Mouse (Mus musculus): ENCODE data around the gene Gm49318. TPM values are rescaled to one million over a fixed set of nuclear protein-coding genes. Genes with fewer than 3 reads are reported as not detected.

Gene Gm49318
- polyA plus RNA-seq, 1 experiment from 2014 or later = not detected

- Histone ChIP-seq H3K9ac (no peak overlapping the region), H3K27me3 (no peaks in the 10 kb centered on the region), H3K36me3 (peaks cover 47% of the 10 kb centered on the region), H3K4me3 (no peak overlapping the region), H3K4me1 (peaks cover 11% of the 10 kb centered on the region; the same call in 1 of the 2 replicates), H3K4me2 (replicated peaks) (no peak overlapping the region), H3K9me3 (no peaks in the 10 kb centered on the region), H3K27ac (no peak overlapping the region)
- WGBS = 77% methylated on average over 5 of the region's 5 CpGs
- no peak for ATAC-seq (ENCODE audit: insufficient number of reproducible peaks, insufficient read depth, low FRiP score, low TSS enrichment)
Observed at GRCm38 (mm10) chr9:22067195-22067594, 3.9 kb downstream of the Gm49318 start.

DNA sequence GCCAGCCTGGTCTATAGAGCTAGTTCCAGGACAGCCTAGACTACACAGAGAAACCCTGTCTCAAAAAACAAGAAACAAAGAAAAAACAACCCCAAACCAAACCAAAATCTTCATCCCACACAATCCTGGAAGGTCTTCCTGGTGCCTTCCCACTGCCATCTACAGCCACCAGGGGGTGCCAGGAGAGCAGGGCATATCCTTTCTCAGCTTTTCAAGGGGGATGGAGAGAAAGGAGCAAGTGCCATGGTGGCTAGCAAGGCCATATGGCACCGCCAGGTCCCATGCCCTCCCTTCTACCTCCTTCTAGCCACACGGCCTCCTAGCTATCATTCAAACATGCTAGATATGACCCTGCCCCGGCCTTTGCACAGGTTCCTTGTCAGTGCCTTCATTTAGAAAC lies 4.6 kb downstream of the Gm49318 start:
- Histone ChIP-seq H3K9ac (no peak overlapping the region), H3K4me1 (peaks cover 10% of the 10 kb centered on the region; the same call in 1 of the 2 replicates), H3K9me3 (no peaks in the 10 kb centered on the region), H3K27me3 (no peaks in the 10 kb centered on the region), H3K36me3 (peaks cover 51% of the 10 kb centered on the region), H3K4me3 (no peak overlapping the region), H3K27ac (no peak overlapping the region), H3K4me2 (replicated peaks) (no peak overlapping the region)
- no peak for ATAC-seq (ENCODE audit: insufficient number of reproducible peaks, insufficient read depth, low FRiP score, low TSS enrichment)
- WGBS = 69% methylated on average over 3 of the region's 3 CpGs

- no peak overlapping the region for H3K4me3 ChIP-seq
- no peaks in the 10 kb centered on the region for H3K27me3 ChIP-seq
- WGBS = 96% methylated on average over 11 of the region's 11 CpGs
- H3K9ac ChIP-seq = no peak overlapping the region
- no peak overlapping the region for H3K27ac ChIP-seq
- ATAC-seq (ENCODE audit: insufficient number of reproducible peaks, insufficient read depth, low FRiP score, low TSS enrichment) = no peak
- peaks cover 10% of the 10 kb centered on the region; the same call in 1 of the 2 replicates for H3K4me1 ChIP-seq
- no peak overlapping the region for H3K4me2 ChIP-seq (replicated peaks)
- no peaks in the 10 kb centered on the region for H3K9me3 ChIP-seq
- peaks cover 56% of the 10 kb centered on the region for H3K36me3 ChIP-seq
Observed at GRCm38 (mm10) chr9:22065642-22066041, 5.4 kb downstream of the Gm49318 start.

DNA sequence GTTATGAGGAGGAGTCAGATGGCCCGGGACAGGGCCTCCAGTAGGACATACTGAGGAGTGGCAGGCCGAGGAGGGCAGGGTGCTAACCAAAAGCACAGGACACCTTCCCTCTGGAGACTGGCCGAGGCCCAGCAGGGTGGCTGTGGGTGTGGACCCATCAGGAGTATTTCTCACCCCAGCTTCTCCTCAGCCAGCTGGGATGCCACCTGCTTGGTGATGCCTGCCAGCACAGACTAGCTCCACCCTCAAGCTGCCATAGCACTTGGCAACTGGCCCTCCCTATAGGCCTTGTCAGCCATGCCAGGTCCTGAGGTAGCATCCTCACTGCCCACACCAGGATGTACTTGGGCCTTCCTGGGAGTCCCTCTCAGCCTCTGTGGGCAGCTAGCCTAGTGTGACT lies 6.7 kb downstream of the Gm49318 start:
- Histone ChIP-seq H3K27ac (no peak overlapping the region), H3K36me3 (peaks cover 65% of the 10 kb centered on the region)
- 0 out of 2 replicates have a peak, but pooled peaks have one; percentile 45 for ATAC-seq (ENCODE audit: insufficient number of reproducible peaks, insufficient read depth, low FRiP score, low TSS enrichment)

GRCm38 (mm10) chr9:22061339-22061738 lies 9.7 kb downstream of the Gm49318 start:
- no peak overlapping the region for H3K9ac ChIP-seq
- 74% methylated on average over 2 of the region's 2 CpGs for WGBS
- no peaks in the 10 kb centered on the region for H3K4me1 ChIP-seq
- H3K4me2 ChIP-seq (replicated peaks) = no peak overlapping the region
- H3K9me3 ChIP-seq = no peaks in the 10 kb centered on the region
- no peak overlapping the region for H3K4me3 ChIP-seq
- peaks cover 79% of the 10 kb centered on the region for H3K36me3 ChIP-seq
- H3K27me3 ChIP-seq = peaks cover under 1% of the 10 kb centered on the region; the same call in 1 of the 2 replicates
- no peak for ATAC-seq (ENCODE audit: insufficient number of reproducible peaks, insufficient read depth, low FRiP score, low TSS enrichment)
- H3K27ac ChIP-seq = no peak overlapping the region

More for the DNA sequence above, 6.7 kb downstream of the Gm49318 start:
- Histone ChIP-seq H3K9me3 (no peaks in the 10 kb centered on the region), H3K4me2 (replicated peaks) (no peak overlapping the region), H3K27me3 (no peaks in the 10 kb centered on the region), H3K9ac (no peak overlapping the region), H3K4me1 (no peaks in the 10 kb centered on the region), H3K4me3 (no peak overlapping the region)
- 88% methylated on average over 3 of the region's 3 CpGs for WGBS

- Histone ChIP-seq H3K27ac (no peak overlapping the region), H3K27me3 (peaks cover 27% of the 10 kb centered on the region)
- WGBS = 88% methylated on average over 9 of the region's 9 CpGs
Observed at GRCm38 (mm10) chr9:22058011-22058424, 13.0 kb downstream of the Gm49318 start.

GRCm38 (mm10) chr9:22057031-22057517 lies 14.0 kb downstream of the Gm49318 start:
- no peak overlapping the region for H3K4me3 ChIP-seq
- 93% methylated on average over 9 of the region's 9 CpGs for WGBS
- H3K4me1 ChIP-seq = peaks cover 6% of the 10 kb centered on the region; the same call in 1 of the 2 replicates
- ATAC-seq (ENCODE audit: insufficient number of reproducible peaks, insufficient read depth, low FRiP score, low TSS enrichment) = no peak
- H3K36me3 ChIP-seq = peaks cover 42% of the 10 kb centered on the region
- H3K9ac ChIP-seq = no peak overlapping the region
- H3K27me3 ChIP-seq = peaks cover 36% of the 10 kb centered on the region
- no peaks in the 10 kb centered on the region for H3K9me3 ChIP-seq
- no peak overlapping the region for H3K4me2 ChIP-seq (replicated peaks)
- H3K27ac ChIP-seq = no peak overlapping the region

More at GRCm38 (mm10) chr9:22058011-22058424, 13.0 kb downstream of the Gm49318 start:
- peaks cover 6% of the 10 kb centered on the region; the same call in 1 of the 2 replicates for H3K4me1 ChIP-seq
- no peak overlapping the region for H3K4me2 ChIP-seq (replicated peaks)
- ATAC-seq (ENCODE audit: insufficient number of reproducible peaks, insufficient read depth, low FRiP score, low TSS enrichment) = no peak
- no peaks in the 10 kb centered on the region for H3K9me3 ChIP-seq
- H3K36me3 ChIP-seq = peaks cover 49% of the 10 kb centered on the region
- no peak overlapping the region for H3K4me3 ChIP-seq
- no peak overlapping the region for H3K9ac ChIP-seq

DNA sequence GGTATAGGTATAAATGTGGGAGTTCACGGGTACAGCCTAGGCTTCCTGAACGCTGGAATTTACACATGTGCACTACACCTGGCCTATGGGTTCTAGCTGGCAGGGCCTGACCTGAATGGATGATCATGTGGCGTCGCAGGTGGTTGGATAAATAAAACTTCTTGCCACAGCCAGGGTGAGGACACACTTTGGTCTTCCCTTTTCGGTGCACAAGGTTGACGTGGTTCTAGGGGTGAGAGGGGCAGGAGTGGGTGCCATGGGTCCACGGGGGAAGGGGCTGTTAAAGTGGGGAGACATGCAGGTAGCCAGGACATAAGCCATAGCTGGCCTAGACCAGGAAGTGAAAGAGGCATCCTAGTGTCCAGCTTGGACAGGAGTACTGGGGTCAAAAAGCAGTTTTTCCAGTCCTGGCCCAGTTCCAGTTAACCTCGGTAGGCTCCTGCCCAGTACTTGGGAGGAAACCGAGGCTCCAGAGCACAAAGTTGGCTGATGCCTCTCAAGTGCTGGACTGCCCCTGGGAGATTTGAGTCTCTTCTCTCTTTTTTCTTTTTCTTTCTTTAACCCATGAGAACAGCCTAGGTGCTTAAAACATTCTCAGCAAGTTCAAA lies 14.7 kb downstream of the Gm49318 start:
- Histone ChIP-seq H3K9ac (no peak overlapping the region), H3K36me3 (peaks cover 38% of the 10 kb centered on the region), H3K4me2 (replicated peaks) (no peak overlapping the region), H3K4me3 (no peak overlapping the region), H3K4me1 (peaks cover 12% of the 10 kb centered on the region), H3K27ac (no peak overlapping the region), H3K9me3 (no peaks in the 10 kb centered on the region), H3K27me3 (peaks cover 43% of the 10 kb centered on the region)
- no peak for ATAC-seq (ENCODE audit: insufficient number of reproducible peaks, insufficient read depth, low FRiP score, low TSS enrichment)
- WGBS = 74% methylated on average over 9 of the region's 9 CpGs

- no peaks in the 10 kb centered on the region for H3K9me3 ChIP-seq
- H3K9ac ChIP-seq = no peak overlapping the region
- no peak overlapping the region for H3K4me3 ChIP-seq
- H3K4me1 ChIP-seq = peaks cover 19% of the 10 kb centered on the region
- no peak for ATAC-seq (ENCODE audit: insufficient number of reproducible peaks, insufficient read depth, low FRiP score, low TSS enrichment)
- peaks cover 50% of the 10 kb centered on the region for H3K27me3 ChIP-seq
- peaks cover 32% of the 10 kb centered on the region for H3K36me3 ChIP-seq
- no peak overlapping the region for H3K4me2 ChIP-seq (replicated peaks)
- 38% methylated on average over 29 of the region's 29 CpGs for whole genome bisulfite sequencing
- no peak overlapping the region for H3K27ac ChIP-seq
Observed at GRCm38 (mm10) chr9:22055713-22056112, 15.3 kb downstream of the Gm49318 start.

DNA sequence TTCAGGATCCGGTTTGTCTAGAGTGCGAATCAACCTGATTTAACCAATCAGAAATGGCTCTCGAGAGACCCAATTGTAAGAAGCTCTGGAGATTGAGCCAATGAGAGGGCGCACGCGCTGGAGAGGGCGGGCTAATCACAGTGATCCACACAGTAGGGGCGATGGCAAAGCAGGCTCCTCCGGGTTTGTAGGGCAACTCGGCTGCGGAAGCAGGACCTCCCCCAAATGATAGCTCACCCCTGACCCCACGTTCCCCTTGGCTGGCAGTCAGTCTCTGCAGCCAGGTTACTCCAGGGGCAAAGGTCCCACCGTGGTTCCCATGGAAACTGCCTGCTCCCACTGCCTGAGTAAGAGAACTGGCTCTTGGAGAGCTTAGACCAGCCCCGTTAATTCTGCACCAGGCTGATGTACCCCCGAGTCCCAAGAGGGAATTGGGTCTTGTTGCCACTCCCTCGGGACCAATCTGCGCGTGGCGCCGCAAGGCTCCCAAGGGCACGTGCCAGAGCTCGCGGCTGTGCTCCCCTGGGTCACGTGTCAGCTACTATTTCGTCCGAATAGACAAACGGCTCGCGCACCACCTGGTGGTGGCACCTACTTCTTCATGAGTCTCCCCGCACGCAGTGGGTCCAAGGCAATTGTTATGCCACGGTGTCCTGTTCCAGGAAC lies 16.5 kb downstream of the Gm49318 start:
- Histone ChIP-seq H3K27ac (no peak overlapping the region), H3K4me1 (peaks cover 25% of the 10 kb centered on the region), H3K9me3 (no peaks in the 10 kb centered on the region), H3K9ac (no peak overlapping the region), H3K4me2 (replicated peaks) (peak overlapping the region; percentile 27), H3K36me3 (peaks cover 26% of the 10 kb centered on the region), H3K27me3 (peaks cover 62% of the 10 kb centered on the region), H3K4me3 (no peak overlapping the region)
- 2% methylated on average over 32 of the region's 32 CpGs for WGBS
- ATAC-seq (ENCODE audit: insufficient number of reproducible peaks, insufficient read depth, low FRiP score, low TSS enrichment) = 0 out of 2 replicates have a peak, but pooled peaks have one; percentile 16

- peaks cover 70% of the 10 kb centered on the region for H3K27me3 ChIP-seq
- no peak overlapping the region for H3K27ac ChIP-seq
Observed at GRCm38 (mm10) chr9:22053657-22054056, 17.4 kb downstream of the Gm49318 start.

DNA sequence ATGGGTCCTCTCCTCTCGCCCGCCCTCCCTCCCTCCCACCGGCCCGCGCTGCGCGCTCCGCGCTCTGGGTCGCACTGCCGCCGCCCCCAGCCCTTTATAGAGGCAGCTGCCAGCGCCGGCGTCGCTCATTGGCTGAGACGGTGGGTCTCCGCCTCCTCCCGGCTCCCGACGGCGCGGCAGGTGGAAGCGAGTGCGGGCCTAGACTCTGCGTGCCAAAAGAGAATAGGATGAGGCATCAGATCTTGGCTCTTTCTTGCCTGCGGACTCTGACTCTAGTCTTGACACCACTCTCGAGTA lies 19.2 kb downstream of the Gm49318 start, which contains the start of gene Elavl3:
TSS of gene Elavl3 (minus strand) at position 66 of the 297 bp plus-strand sequence.
- Histone ChIP-seq H3K4me1 (peaks cover 25% of the 10 kb centered on the region), H3K27me3 (peaks cover 73% of the 10 kb centered on the region), H3K9ac (peak within 1 kb of the TSS; percentile 39), H3K4me2 (replicated peaks) (peak within 1 kb of the TSS; percentile 69), H3K4me3 (peak within 1 kb of the TSS; percentile 45), H3K27ac (peak within 1 kb of the TSS; percentile 56; the same call in 1 of the 2 replicates), H3K36me3 (peaks cover 2% of the 10 kb centered on the region), H3K9me3 (no peaks in the 10 kb centered on the region)
- 2% methylated on average over 18 of the region's 28 CpGs for WGBS
- peak; percentile 53 for ATAC-seq (ENCODE audit: insufficient number of reproducible peaks, insufficient read depth, low FRiP score, low TSS enrichment)

More at GRCm38 (mm10) chr9:22053657-22054056, 17.4 kb downstream of the Gm49318 start:
- H3K9ac ChIP-seq = no peak overlapping the region
- H3K4me3 ChIP-seq = no peak overlapping the region
- H3K4me1 ChIP-seq = peaks cover 25% of the 10 kb centered on the region
- 31% methylated on average over 7 of the region's 7 CpGs for WGBS
- ATAC-seq (ENCODE audit: insufficient number of reproducible peaks, insufficient read depth, low FRiP score, low TSS enrichment) = no peak
- H3K9me3 ChIP-seq = no peaks in the 10 kb centered on the region
- H3K4me2 ChIP-seq (replicated peaks) = no peak overlapping the region
- H3K36me3 ChIP-seq = peaks cover 20% of the 10 kb centered on the region
